Mouse (Mus musculus) gastrocnemius, adult 18-20 months (tissue): ENCODE data around the gene Gm3045. TPM values are rescaled to one million over a fixed set of nuclear protein-coding genes. Genes with fewer than 3 reads are reported as not detected.

Source experiments
- DNase-seq: peaks from one replicate; pipeline ENCODE4 v3.0.0; 2021; ENCODE audit warnings: low spot score
- long read RNA-seq, 2 experiments: library from polyadenylated mRNA; stranded (forward); transcript quantifications; one replicate each; pipeline ENCODE4 v2.0.0; 2021
- total RNA-seq, 2 experiments: library from RNA; stranded (reverse); gene quantifications; 2 replicates each; pipeline ENCODE4 v1.2.3; 2021

The Gm3045 gene
- not detected for total RNA-seq
- long read RNA-seq, experiment 1 = 0 reads
- long read RNA-seq, experiment 2 = 0 reads

DNA sequence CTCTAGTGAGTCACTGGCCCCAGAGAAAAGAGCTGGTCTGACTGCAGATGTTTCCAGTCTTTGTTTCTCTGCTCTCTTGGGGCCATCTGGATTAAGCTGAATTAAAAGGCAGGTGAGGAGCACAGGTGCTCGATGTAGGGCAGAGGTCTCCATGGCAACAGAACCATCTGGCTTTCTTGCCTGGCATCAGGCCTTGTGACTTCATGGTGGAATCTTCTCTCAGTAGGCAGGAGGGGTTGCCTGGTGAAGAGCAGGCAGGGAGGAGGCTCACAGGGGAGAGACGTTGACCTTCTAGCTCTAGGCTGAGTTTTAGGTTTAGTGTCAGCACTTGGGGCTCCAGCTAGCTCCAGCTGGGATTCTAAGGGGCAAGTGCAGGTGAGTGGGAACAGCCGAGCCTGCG lies at the start of gene Gm3045:
Gm3045 (plus strand) TSS at position 230 of the 400 bp plus-strand sequence.
- no peak for DNase-seq

DNA sequence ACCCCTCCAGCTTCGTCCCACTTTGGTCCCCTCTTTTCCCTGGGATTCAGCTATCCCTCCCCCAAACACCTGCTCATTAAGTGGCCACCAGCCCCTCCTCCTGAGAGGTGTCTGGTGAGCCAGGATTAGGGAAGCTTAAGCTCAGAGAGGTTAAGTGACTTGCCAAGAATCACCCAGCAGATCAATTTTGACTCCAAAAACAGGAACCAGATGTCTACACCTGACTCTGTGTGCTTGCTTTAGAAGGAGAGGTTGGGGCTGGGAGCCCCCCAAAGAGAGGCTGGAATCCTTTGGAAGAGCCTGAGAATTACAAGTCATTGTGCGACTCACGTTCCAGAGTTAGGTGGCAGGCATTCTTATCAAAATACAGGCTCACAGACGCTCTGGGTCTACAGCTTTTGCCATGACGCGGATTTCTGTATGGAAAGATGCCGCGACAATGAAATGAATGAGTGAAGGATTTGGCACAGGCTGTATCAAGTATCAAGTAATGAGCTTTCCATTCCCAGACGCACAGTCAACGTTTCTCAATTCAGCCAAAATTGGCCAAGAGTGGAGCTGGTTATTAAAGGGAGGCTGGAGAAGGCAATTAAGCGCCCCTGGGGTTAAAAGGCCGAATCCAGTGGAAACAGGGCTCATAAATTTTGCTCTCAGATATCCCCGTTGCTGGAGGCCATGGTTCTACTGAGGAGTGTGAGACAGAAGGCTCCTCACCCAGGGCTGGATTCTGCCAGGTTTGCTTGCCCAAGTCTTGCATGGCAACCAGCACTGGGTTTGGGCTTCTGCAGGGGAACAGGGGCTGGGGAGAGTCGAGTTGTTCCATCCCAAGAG lies 45.3 kb upstream of the Gm3045 start:
- no peak for DNase-seq

DNA sequence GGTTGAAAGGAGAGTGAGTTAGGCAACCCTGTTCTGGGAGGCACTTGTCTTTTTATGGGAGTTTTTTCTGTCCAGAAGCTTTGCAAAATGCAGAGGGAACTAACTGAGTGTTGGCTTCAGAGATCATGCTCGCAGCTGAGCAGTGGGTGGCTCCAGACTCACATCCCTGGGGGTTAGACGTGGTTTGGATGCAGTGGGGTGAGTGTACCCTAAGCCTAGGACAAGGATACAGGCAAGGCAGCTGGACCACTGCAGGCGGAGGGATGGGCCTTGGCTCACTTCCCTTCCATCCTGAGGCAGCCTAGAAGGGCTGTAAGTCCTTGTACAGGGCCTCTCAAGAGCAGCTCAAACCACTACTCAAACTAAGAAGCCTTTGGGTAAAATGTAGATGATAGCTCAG lies 43.0 kb upstream of the Gm3045 start:
- DNase-seq = peak; percentile 63

DNA sequence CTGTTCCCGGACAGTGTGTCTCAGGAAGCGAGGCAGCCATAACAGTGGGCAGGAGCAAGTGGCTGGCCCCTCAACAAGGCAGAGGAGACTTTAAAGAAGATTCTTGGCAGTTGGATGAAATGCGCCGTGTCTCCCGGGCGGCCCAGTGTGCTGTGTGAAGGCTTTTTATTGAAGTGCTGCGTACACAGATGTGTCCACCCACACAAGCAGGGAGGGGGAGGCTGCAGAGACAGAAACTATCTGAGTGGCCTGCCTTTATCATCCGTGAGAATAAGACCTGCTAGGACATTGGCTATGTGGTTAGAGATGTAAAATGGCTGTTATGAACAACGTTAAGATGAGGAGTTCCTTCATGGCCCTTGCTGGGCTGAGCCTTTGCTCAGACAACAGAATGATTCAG lies 40.0 kb upstream of the Gm3045 start:
- DNase-seq = no peak

DNA sequence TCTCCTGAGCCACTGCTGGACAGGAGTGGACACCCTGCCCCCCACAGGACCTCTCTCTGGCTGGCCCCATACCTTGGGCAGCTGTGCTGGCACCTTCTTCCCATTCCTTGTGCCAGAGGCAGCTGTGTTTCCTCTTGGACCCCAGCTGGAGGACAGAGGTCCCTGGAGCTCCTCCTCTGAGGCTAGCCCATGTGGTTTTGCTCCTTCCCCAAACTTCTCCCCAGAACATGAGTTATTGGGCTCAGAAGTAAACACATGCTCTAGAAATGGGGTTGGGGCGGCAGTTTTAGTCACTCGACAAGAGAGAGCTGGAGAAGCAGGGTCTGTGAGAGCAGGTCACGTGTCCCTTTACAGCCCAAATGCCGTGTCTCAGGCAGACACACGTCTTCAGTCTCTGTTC lies 39.0 kb upstream of the Gm3045 start:
- DNase-seq = peak; percentile 14

DNA sequence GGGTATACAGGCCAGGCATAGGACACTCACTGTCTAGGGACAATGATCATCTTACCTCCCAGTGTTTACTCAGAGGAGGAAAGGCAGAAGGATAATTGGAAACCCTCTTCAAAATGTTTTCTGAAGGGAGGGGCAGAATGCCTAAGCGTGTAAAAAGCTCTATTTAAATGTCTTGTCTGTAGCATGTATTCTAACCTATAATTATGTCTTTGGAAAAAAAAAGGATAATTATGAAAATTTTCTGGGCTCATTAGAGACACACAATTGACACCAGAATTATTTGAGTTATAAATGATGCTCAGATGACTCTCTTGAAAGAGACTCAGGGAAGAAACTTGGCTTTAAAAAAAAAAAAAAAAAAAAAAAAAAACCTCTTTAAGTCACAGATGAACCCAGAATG lies 38.4 kb upstream of the Gm3045 start:
- DNase-seq = no peak

DNA sequence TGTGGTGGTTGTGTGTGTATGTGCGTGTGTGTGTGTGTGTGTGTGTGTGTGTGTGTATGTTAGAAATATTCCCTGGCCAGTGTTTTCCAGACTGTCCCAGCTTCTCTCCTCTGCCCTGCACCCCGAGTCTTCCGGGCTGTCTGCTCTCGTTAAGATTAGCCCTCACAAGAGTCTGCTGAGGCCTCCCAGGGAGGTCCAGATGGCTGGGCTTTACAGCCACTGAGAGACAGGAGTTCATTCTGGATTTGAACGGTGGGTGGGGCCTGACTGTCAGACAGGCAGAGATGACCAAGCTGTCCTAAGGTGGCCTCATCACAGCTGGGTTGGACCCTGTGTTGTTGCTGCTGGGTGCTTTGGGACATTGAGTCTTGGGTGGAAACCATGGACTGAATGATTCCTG lies 28.8 kb upstream of the Gm3045 start:
- no peak for DNase-seq

DNA sequence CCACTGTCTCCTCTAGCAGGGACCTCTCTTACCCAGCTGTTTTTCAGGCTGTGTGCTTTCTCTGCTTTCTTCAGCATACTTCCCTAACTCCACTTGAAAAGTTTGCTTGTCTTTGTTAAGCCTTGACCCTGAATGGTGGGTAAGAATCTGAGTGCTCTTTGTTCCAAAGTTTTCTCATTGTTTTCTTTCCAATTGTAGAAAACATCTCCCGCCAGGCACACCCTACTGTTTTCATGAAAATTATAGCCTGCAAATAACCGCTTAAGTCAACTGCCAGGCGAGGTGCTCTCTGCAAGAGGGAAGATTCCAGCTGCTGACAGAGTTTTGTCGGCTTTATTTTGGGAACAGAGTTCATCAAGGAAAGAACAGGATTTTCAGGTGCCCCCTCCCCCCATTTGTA lies 25.2 kb upstream of the Gm3045 start:
- DNase-seq = no peak

DNA sequence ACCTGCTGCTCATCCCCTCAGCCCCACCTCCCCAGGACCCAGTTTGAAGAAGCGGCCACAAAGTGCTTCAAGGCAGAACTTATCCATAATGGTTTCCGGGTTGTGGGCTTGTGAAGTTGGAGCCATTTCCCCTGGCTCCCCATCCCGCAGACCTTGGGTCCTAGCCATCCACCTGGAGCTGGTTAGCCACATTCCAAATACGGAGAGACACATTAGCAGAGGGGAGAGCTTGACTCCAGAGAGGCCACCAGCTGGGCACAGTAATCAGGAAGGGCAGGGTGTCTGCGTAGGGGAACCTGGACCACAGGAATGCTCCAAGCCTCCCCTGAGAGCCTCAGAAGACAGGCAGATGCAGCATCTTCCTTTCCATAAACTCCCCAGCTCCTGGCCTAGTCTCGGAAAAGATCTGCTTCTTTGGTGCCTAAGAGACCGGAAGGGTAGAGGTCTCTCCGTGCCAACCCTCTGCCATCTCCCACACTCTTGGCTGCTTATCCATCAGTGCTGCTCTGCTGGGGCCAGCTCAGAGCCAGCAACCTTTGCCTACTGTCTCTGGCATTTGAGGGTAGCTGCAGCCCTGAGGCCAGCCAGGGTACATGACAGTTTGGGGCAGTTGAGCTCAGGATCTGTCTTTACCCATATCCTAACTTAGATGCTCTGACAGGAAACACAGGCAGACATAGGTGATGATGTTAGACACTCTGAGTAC lies 22.9 kb upstream of the Gm3045 start:
- DNase-seq = no peak

DNA sequence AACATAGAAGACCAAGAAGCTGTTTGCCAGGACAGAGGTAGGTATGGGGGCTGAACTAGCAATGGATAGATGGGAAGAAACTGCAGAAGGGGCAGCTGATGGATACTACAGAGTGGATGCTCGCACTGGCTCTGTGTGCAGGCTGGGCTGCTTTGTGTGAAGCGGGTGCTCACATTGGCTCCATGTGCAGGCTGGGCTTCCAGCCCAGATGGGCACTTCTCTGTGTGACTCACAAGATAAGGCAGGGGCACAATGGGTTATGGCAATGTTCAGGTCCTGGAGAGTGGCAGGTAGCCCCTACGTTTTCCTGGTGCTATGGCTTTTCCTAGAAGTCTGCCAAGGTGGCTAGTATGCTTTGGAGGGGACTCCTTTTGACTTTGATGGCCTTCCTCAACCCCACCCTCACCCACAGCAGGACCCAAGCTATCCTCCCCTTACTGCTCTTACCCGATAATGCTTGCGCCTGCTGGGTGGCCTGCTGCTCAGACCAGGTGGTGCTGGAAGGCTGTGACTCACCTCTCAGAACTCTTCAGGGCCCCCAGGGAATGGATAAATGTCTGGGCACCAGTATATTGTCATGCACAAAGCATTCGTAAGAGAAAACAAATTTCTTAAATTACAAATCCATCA lies 21.8 kb upstream of the Gm3045 start:
- no peak for DNase-seq

DNA sequence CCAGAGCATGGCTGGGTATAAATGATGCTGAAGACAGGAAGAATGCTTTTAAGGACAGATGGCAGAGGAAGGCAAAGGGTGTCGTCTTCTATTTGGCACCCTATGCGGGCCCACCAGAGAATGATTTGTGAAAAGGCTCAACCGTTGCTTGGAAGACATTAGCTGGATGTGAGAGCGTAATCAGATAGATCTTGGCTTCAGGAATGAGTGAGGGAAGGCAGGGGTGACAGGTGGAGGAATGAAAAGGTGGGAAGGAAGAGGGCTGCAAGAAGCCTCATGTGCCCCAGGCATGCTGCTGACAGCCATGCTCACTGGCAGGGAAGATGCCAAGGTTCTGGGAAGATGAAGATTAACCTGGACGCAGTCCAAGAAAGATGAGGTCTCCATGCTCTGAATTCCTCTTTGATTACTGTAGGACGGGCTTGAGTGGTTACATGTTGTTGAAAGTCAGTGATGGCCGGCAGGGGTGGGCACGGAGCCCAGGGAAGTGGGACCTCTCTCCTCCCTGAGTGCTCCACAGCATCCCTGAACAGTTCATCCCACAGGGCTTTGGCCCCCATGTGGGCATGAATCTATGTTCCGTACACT lies 14.0 kb upstream of the Gm3045 start:
- DNase-seq = no peak

DNA sequence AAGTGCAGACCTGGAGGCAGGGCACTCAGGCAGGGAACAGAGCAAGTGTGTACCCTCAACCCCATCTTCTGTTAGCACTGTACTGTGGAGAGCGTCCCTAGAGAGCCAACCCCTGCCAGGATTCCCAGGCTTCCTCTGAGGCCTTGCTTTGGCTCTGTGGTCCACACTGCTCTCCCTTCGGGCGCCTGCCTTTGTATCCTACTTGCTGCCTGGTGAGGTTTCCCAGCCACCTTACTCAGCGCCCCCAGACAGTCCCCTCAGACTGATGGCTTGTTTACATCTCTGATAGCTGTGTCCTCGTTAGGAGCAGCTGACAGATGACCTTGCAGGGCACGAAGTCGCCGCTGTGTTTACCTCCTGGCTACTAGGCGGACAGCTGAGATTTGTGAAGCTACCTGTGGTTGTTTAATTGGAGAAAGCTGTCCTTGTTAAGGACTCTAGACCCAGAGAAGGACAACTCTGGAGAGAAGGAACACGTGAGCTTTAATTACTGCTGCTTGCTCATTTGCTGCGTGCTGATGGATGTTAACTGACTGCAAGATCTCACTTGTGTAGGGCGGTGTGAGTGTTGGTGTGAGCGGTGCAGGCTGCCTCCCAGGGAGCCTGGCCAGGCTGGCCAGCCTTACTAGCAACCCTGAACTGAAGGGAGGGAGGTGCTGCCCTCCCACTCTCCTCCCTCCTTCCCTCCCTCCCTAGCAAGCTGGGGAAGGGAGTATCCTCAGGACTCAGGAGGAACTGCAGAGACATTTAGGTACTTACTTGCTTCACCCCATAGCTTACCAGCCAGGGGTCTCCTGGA lies 7.5 kb upstream of the Gm3045 start:
- DNase-seq = no peak

DNA sequence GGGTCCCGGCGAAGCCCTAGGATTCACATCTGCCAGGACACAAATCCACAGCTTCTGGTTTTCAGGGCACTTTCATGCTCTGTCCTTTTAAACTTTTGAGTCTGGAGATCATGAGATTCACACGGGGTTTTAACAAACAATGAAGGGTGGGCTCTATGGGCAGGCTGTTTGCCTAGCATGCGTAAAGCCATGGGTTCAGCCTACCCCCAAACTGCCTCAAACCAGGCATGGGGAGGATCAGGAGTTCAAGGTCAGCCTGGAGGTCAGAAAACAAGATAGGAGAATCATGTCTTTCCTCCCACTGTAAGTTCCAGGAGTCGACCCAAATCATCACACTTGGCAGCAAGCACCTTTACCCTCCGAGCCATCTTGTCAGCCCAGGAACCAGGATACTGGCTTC lies 6.9 kb upstream of the Gm3045 start:
- no peak for DNase-seq

DNA sequence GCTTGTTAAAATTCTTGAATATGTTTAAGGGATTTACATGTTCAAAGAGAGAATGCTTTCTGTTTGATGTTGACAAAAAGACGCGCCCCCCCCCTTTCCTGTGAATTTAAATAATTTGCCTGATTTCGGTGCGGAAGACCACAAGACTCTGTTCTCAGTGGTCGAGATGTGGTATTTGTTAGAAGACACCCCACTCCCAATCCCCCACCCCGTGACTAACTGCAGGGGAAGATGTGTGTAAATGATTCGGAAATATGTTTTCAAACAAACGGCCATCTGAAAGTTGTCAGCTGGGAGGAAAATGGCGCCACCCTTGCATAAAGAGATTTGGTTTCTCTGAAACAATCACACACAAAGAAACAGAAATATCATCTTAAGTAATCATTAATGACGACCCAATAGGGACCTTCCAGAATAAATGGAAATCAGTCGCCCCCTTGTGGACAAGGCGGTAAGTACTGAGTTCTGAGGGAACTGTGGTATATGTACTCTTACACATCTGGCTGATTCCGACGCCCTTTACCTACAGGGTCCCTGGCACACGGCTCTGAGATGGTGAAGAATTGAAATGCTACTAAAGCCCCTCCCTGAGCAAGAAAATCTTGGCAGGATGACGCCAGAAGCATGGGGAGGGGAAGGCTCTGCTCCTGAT lies 4.2 kb upstream of the Gm3045 start:
- DNase-seq = peak; percentile 75

DNA sequence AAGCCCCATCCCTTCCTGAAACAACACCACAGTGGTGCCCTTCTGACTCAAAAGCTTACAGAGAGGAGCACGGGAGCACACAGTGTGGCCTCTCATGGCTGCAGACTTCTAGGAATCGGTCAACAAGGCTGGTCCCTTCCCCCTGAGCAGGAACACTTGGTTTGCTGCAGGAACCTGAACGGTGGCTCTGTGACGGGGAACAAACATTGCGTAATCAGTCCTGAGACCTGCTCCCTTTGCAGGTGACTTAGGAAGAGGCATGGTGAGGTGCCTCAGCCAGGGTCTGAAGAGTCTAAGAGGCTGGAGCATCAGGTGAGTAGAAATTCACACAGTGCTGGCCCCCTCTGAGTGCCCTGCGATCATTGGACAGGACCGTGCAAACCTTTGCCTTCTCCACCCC lies 463 bp upstream of the Gm3045 start:
- no peak for DNase-seq

DNA sequence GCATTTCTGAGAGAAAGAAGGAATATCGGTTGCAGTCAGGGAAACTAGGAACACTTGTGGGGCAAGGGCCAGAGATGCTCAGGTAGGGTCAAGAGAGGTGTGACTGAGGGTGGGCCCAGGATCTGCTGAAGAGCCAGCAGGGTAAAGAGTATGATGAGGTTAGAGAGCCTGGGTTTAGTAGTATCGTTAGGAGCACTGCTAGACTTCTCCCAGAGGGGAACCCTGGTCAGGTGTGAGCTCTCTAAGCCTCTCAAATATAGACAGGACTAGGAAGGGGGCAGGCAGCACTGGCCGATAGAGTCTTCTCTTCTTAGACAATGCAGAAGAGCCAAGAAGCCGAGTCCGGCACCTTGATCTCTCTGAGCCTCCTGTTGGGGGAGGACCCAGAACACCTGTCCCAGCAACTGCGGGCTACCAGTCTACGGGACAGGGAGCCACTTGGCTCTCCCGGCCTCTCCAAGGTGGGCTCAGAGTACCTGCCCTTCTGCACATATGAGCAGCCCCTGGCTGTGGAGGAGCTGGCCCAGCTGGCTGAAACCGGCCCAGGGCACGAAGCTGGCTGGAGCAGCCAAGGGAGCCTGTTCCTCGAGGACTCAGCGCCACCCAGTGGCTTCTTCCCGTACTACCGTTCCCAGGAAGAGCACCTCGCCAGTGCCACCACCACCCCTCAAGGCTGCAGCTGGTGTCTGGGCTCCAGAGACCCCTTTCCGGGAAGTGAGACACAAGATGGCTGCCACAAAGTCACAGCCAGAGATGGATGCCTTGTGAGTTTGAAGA lies 2.5 kb downstream of the Gm3045 start:
- peak; percentile 60 for DNase-seq

DNA sequence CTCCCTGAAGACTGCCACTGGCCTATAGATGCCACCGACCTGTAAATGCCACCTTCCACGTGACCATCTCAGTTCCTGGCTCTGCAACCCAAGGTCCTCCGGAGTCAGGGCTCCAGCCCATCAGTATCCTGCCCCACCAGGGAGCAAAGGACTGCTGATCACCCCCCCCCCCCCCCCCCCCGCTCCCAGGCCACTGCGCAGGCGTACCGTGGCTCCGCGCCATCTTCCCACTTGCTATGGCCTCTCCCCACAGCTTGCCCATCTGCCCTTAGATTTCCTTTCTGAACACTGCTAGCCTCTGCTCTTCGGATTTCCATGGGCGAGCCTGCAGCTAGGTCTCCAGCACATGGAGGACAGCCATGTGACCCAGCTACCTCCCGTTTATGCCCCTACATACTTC lies 6.1 kb downstream of the Gm3045 start:
- no peak for DNase-seq

DNA sequence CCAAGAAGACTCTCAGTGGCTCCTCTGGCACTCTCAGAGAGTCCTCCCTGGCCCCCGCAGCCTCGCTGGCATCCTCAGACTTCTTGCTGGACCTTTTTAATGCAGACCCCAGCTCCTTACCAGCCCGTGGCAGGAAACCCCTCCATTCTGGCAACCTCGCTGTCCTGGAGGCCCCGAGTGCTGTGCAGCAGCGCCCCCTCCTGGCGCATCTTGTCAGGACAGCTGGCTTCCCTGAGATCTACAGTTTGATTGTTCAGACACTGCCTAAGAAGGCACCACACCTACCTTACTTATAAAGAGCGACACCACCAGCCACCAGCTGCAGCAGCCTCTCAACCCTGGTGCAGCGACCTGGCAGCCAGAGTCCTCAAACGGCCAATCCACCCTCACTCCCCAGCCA lies 7.1 kb downstream of the Gm3045 start:
- no peak for DNase-seq

DNA sequence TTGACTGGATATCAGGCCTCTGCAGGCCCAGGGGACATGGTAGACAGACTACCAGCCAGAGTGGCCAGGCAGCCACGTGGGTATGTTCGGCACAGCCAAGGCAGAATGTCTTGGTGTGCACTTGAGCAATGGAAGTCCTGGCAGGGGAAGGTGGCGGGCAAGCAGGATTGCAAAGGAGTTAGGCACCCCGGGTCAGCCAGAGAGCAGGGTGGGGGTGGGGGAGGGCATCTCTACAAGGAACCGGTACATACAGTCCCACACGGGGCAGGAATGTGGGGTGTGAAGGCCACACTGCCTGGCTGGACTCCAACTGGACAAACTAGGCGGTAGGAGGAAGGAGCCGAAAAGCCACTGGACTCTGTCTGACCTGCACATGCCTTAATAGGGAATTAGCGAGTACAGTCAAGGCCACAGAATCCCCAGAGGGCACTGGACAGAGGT lies 7.9 kb downstream of the Gm3045 start:
- no peak for DNase-seq
